Mouse (Mus musculus): ENCODE measurements around the gene Nkiras1. TPM values are rescaled to one million over a fixed set of nuclear protein-coding genes. Genes with fewer than 3 reads are reported as not detected.

Nkiras1 gene
- polyA plus RNA-seq, 1 experiment = 1.3 TPM

- TF ChIP-seq GATA1 (IDR thresholded peaks at IDR 0.05; ENCODE audit: low read length) = no peak
Measured at GRCm38 (mm10) chr14:18280375-18280774, 9.4 kb downstream of the Nkiras1 start.

- TF ChIP-seq GATA1 (IDR thresholded peaks at IDR 0.05; ENCODE audit: low read length) = no peak
Measured at GRCm38 (mm10) chr14:18284581-18284980, 13.6 kb downstream of the Nkiras1 start.

GRCm38 (mm10) chr14:18285476-18285875 is 14.5 kb downstream of the Nkiras1 start:
- TF ChIP-seq GATA1 (IDR thresholded peaks at IDR 0.05; ENCODE audit: low read length) = no peak

DNA sequence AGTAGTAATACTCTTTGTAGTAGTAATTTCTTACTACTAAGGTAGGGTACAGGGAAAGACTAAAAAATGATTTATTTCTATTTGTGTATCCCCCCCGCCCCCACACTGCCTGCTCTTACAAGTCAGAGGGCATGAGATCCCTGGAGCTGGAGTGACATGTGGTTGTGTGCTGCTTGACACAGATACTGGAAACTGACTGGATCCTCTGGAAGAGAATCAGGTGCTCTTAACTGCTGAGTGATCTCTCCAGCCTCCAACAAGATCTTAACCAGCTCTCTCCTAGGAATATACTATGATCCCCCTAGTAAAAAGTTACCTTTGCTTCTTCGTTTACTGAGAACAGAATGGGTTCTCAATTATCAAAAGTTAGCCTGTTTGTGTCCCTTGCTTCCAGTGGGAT is 15.5 kb downstream of the Nkiras1 start:
- no peak for TF ChIP-seq GATA1 (IDR thresholded peaks at IDR 0.05; ENCODE audit: low read length)

DNA sequence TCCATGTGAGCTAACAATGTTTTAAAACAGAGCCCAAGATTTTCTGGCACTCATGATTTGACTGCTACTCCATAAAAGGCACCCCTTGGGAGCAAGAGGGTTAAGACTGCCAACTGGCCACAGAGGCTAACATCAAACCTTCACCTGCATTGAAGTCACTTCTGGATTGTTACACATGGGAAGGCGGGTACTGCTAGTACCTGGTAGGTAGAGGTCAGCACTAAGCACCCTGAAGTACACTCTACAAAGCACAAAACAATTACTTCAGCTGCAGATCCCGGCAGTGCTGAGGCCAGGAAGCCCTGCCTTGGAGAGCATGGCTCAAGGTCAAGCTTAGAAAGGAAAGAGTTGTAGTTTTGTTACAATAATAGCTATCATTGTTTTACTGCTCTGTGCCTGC is 16.5 kb downstream of the Nkiras1 start:
- no peak for TF ChIP-seq GATA1 (IDR thresholded peaks at IDR 0.05; ENCODE audit: low read length)

- TF ChIP-seq GATA1 (IDR thresholded peaks at IDR 0.05; ENCODE audit: low read length) = no peak
Measured at GRCm38 (mm10) chr14:18292111-18292510, 21.2 kb downstream of the Nkiras1 start.

DNA sequence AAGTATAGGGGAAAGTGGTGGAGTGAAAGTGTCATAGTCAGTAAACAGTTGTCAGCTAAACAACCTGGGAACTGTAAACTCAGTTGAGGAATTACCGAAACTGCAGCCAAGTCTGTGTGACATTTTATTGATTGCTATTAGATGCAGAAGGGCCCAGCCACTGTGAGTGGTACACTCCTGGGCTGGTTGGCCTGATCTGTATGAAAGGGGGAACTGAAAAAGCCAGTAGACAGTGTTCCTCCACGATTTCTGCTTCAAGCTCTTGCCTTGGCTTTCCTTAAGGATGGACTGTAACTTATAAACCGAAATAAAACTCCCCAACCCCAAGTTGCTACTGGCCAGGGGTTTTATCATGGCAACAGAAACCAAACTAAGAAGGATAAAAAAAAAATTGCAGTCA is 21.6 kb downstream of the Nkiras1 start:
- no peak for TF ChIP-seq GATA1 (IDR thresholded peaks at IDR 0.05; ENCODE audit: low read length)

GRCm38 (mm10) chr14:18297441-18297840 is 26.5 kb downstream of the Nkiras1 start:
- no peak for TF ChIP-seq GATA1 (IDR thresholded peaks at IDR 0.05; ENCODE audit: low read length)

GRCm38 (mm10) chr14:18298874-18299273 is 27.9 kb downstream of the Nkiras1 start:
- TF ChIP-seq GATA1 (IDR thresholded peaks at IDR 0.05; ENCODE audit: low read length) = no peak

- TF ChIP-seq GATA1 (IDR thresholded peaks at IDR 0.05; ENCODE audit: low read length) = no peak
Measured at GRCm38 (mm10) chr14:18300676-18301075, 29.7 kb downstream of the Nkiras1 start.

DNA sequence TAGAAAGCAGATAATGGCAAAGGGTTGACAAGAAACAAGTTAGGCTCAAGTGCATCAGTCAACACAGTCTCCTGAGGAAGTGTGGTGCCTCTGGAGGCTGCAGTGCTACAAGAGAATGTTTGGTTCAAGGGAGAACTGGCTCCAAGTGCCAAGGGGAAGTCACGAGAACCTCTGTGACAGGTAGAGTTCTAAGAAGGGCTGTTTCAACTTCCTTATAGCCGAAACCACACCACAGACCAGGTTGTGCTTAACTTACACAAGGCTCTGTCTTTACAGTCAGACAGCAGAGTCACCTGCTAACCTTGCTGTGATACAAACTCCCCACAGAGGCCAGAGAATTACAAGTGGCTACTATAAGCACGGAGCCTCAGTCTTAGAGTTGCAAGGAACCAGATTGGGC is 30.7 kb downstream of the Nkiras1 start:
- no peak for TF ChIP-seq GATA1 (IDR thresholded peaks at IDR 0.05; ENCODE audit: low read length)

DNA sequence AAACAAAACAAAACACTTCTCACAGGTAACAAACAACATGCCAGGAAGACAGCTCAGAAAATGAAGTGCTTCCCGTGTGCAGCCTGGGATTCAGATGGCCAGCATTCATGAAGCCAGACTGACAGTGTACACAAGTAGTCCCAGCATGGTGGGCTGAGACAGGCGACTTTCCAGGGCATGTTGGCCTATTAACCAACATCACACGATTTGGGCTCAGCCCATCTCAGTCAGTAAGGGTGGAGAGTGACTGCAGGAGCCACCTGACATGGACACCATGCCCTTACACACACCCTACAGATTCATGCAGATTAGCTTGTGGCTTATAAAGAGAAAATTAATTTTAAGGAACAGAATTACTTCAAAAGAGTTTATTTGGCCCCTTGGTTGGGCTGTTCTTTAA is 31.8 kb downstream of the Nkiras1 start:
- no peak for TF ChIP-seq GATA1 (IDR thresholded peaks at IDR 0.05; ENCODE audit: low read length)

DNA sequence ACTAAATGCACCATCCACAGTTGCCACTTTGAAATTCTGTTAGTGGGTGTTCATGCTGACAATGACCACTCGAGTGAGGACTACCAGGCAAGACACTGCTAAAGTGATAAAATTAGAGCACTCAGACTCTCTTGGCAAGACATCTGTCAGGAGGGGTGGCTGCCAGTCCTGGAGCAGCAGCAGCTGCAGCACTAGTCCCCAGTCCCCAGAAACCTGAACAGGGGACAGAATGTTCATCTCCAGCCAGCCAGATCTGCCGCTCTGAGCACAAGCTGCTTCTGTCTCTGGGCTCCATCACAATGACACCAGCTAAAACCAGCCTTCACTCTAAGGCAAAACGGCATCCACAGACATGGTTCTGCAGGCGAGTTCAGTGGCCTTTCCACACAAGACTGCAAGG is 32.3 kb downstream of the Nkiras1 start:
- no peak for TF ChIP-seq GATA1 (IDR thresholded peaks at IDR 0.05; ENCODE audit: low read length)

DNA sequence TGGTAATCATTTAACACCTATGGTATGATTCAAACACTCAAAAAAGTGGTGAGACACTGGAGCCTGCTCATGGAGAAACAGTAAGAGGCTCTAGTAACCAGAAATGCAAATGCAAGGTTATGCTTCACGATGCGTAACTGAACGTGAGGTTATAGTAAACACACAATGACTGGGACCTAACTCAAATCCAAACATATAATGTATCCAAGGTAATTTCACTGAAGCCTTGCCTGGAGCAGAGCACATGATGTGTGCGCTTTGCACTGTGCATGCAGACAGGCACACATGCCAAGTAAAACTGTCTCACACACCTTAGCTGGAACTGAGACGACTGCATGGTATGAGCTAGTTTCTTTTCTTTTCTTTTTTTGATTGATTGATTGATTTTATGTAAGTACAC is 33.2 kb downstream of the Nkiras1 start:
- no peak for TF ChIP-seq GATA1 (IDR thresholded peaks at IDR 0.05; ENCODE audit: low read length)

DNA sequence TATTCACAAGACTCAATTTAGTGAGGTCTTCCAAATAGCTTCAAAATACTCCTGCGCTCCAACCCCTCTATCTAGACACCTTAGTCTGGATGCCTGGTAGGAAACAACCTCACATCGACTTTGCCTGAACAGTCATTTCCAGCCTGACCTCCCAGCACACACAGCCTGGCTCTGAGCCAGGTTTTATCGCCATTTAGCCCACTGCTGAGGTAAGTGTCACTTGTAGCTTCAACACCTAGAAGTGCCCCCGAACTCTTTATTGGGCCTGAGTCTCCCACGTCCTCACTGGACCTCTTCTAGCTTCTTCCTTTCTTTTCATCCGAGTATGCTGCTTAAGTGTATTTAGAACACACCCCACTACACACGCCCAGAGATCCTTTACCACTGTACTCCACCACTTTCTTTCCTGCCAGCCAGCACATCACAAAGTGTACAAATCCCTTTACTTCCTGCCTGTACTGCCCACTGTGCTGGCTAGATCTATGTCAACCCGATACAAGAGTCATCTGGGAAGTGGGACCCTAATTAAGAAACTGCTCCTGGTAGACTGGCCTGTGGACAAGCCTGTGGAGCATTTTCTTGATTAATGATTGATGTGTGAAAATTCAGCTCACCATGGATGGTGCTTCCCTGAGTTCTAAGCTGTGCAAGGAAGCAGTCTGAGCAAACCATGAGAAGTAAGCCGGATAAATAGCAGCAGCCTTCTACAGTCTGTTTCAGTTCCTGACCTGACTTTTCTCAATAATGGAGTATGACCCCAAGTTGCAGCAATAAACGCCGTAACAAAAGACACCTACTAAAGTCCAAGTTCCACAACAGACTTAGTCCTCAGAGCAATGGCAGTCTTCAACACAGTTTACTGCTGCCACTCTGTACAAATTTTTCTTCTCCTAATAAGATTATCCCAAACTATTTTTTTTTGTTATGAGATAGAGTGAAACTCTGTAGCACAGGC is 46.8 kb downstream of the Nkiras1 start:
- TF ChIP-seq GATA1 (IDR thresholded peaks at IDR 0.05; ENCODE audit: low read length) = no peak

DNA sequence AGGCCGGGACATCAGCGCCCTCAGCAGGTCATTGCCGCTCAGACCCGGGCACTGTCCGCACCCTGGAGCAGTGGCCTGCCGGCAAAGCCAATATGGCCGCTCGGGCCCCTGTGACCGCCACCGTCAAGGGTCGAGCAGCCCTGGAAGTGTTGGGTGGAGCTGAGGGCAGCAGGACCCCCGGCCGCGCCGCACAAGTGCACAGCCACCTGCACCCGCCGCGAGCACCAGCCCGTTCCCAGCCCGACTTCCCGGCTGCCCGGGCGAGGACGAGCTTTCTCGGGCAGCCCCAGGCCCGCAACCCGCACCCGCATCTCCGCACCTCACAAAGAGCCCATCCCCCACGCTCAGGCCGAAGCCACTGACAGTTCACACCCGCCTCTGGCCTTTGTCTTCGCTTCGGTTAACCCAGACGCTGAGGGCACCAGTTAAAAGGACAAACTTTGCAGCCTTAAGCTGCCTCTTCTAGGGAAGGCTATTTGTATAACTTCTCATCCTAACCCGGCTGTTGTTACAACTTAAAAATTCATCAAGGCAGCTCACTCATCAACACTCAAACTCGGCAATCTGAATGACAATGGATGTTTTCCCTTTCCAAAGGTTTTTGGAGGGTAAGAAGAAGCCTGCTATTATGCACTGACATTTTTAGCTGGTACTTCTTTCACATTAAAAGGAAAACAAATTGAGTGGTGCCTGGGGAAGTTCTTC is 56.2 kb downstream of the Nkiras1 start:
- no peak for TF ChIP-seq GATA1 (IDR thresholded peaks at IDR 0.05; ENCODE audit: low read length)
